Mouse (Mus musculus) bone marrow macrophage, adult 2 months (primary cell): ENCODE results near the gene Fam20c.

Experiments used
- CTCF ChIP-seq: IDR thresholded peaks from 2 replicates; pipeline ENCODE4 v1.5.1; 2012; ENCODE audit warnings: low read depth, mild to moderate bottlenecking, low read length, moderate library complexity
- POLR2A ChIP-seq: IDR thresholded peaks from 2 replicates; pipeline ENCODE4 v1.6.1; 2012; ENCODE audit warnings: mild to moderate bottlenecking, low read depth, low read length, borderline replicate concordance

GRCm38 (mm10) chr5:138833406-138833805, 79.1 kb downstream of the Fam20c start:
- TF ChIP-seq CTCF, result no peak
- TF ChIP-seq POLR2A, result no peak
